Mouse (Mus musculus) hindbrain, postnatal 0 days (tissue): Measurements from ENCODE around the gene Tuba1b. TPM values are rescaled to one million over a fixed set of nuclear protein-coding genes. Genes with fewer than 3 reads are reported as not detected.

ENCODE experiments used
- ATAC-seq: fragments of 200-750 bp; cut with Nextera tagmentation; 2 replicates; pipeline ENCODE4 v1.8.0; 2017; ENCODE audit warnings: mild to moderate bottlenecking, moderate TSS enrichment, moderate library complexity
- DNase-seq: peaks from one replicate; pipeline ENCODE4 v3.0.0-alpha.2; 2015; ENCODE audit warnings: low spot score
- H3K27ac ChIP-seq: fragments of 300-500 bp; sonication (generic); 2 replicates; pipeline ENCODE4 v1.5.1; 2014; ENCODE audit warnings: mild to moderate bottlenecking
- H3K27me3 ChIP-seq: fragments of 300-500 bp; sonication (generic); 2 replicates; pipeline ENCODE4 v1.6.1; 2014; ENCODE audit warnings: low read length, mixed read lengths; ENCODE audit not compliant: insufficient read depth
- H3K36me3 ChIP-seq: fragments of 300-500 bp; sonication (generic); 2 replicates; pipeline ENCODE4 v1.6.1; 2014; ENCODE audit warnings: low read length, mixed read lengths; ENCODE audit not compliant: insufficient read depth
- H3K4me1 ChIP-seq: fragments of 300-500 bp; sonication (generic); 2 replicates; pipeline ENCODE4 v1.6.1; 2014; ENCODE audit warnings: antibody characterized with exemption, low read length, mixed read lengths; ENCODE audit not compliant: insufficient read depth
- H3K4me2 ChIP-seq: fragments of 300-500 bp; sonication (generic); 2 replicates; pipeline ENCODE4 v1.6.1; 2014; ENCODE audit warnings: low read depth, mild to moderate bottlenecking, low read length, moderate library complexity, mixed read lengths
- H3K4me3 ChIP-seq: fragments of 300-500 bp; sonication (generic); 2 replicates; pipeline ENCODE4 v1.5.1; 2014; ENCODE audit warnings: low read length
- H3K9ac ChIP-seq: fragments of 300-500 bp; sonication (generic); replicated peaks from 2 replicates; pipeline ENCODE4 v1.6.1; 2014; ENCODE audit warnings: mild to moderate bottlenecking, low read length, moderate library complexity, mixed read lengths
- H3K9me3 ChIP-seq: fragments of 300-500 bp; sonication (generic); 2 replicates; pipeline ENCODE4 v1.6.1; 2016; ENCODE audit warnings: low read length, mixed read lengths
- CTCF ChIP-seq: IDR thresholded peaks from 2 replicates; pipeline ENCODE4 v1.5.1; 2016; ENCODE audit warnings: antibody characterized with exemption, control low read depth, low read depth
- WGBS: fragments of 180-500 bp; shearing (Covaris S2); extraction: QIAGEN DNeasy Blood & Tissue Kit; methylation state at CpG from one replicate; pipeline ENCODE4 v1.1.7; 2014; 5-methylcytosine and 5-hydroxymethylcytosine counted together
- polyA plus RNA-seq: library from polyadenylated mRNA; unstranded; fragments of >200 nt; fragmentation: Nextera tagmentation; extraction: Ambion mirVana; gene quantifications from 2 replicates; pipeline ENCODE4 v1.2.1, GENCODE M21; 2015
- total RNA-seq: library from RNA; depleted of rRNA; stranded (reverse); fragments of >200 nt; gene quantifications from 2 replicates; pipeline ENCODE4 v1.2.3, GENCODE M21; 2014

The Tuba1b gene
- total and polyA plus RNA-seq, 2 experiments from 2014 or later = 1,711 to 3,813 TPM

DNA sequence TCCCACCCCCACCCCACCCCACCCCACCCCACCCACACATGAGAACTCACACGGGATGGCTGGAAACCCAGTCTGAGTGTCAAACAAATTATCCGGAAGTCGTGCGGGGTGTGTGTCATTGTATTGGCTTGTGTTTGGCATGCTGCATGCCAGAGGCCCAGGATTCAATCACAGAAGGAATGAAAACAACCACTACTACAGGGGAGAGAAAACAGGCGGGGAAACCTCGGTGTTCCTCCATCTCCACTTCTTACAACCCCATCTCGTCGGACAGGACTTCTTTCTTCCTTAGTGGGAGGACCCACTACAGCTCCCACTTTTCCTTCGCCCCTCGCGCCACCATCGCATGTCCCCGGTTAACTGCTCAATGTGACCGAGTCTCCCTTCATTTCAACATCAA, 17.3 kb downstream of the Tuba1b start:
- H3K9ac ChIP-seq = peak overlapping the region; percentile 86
- peaks cover 16% of the 10 kb centered on the region for H3K36me3 ChIP-seq
- H3K4me3 ChIP-seq = peak overlapping the region; percentile 93
- H3K27ac ChIP-seq = peak overlapping the region; percentile 95
- DNase-seq (no peak), ATAC-seq (no peak)
- H3K27me3 ChIP-seq = no peaks in the 10 kb centered on the region
- H3K9me3 ChIP-seq = no peaks in the 10 kb centered on the region
- WGBS = under 1% methylated on average over 14 of the region's 14 CpGs
- H3K4me1 ChIP-seq = peaks cover 9% of the 10 kb centered on the region
- no peak for TF ChIP-seq CTCF
- H3K4me2 ChIP-seq = peak overlapping the region; percentile 86

GRCm38 (mm10) chr15:98916016-98916415, 18.3 kb downstream of the Tuba1b start:
- H3K9ac ChIP-seq = no peak overlapping the region
- H3K4me3 ChIP-seq = no peak overlapping the region
- peak overlapping the region; percentile 86 for H3K4me2 ChIP-seq
- ATAC-seq (no peak), DNase-seq (no peak)
- H3K36me3 ChIP-seq = peaks cover 26% of the 10 kb centered on the region
- no peak for TF ChIP-seq CTCF
- H3K9me3 ChIP-seq = no peaks in the 10 kb centered on the region
- H3K4me1 ChIP-seq = peaks cover 9% of the 10 kb centered on the region
- H3K27ac ChIP-seq = no peak overlapping the region
- 91% methylated on average over 4 of the region's 4 CpGs for WGBS
- H3K27me3 ChIP-seq = no peaks in the 10 kb centered on the region

- peaks cover 9% of the 10 kb centered on the region for H3K4me1 ChIP-seq
- DNase-seq (no peak), ATAC-seq (no peak)
- no peaks in the 10 kb centered on the region for H3K9me3 ChIP-seq
- H3K27me3 ChIP-seq = no peaks in the 10 kb centered on the region
- no peak overlapping the region for H3K9ac ChIP-seq
- H3K27ac ChIP-seq = no peak overlapping the region
- no peak for TF ChIP-seq CTCF
- WGBS = 89% methylated on average over 6 of the region's 6 CpGs
- H3K36me3 ChIP-seq = peaks cover 32% of the 10 kb centered on the region
- H3K4me3 ChIP-seq = no peak overlapping the region
- no peak overlapping the region for H3K4me2 ChIP-seq
Observed at GRCm38 (mm10) chr15:98914903-98915302, 19.5 kb downstream of the Tuba1b start.

DNA sequence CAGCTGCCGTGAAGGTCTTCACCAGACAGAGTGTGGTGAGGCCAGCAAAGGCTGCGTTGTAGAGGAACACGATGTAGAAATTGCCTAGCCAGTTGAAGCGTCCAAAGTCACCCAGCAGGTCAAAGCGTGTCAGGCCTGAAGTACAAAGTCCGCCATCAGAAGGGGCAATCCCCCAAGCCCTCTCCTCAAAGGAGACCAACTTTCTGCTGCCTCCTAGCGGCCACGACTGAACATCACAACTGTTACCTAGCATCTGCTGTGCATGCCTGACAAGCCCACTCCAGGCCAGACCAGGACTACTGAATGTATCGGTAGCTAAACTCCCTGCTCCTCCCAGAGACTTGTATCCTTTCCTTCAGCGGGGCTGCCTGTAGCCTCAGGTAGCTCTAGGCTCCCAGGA, 29.7 kb downstream of the Tuba1b start:
- peak; percentile 84 for TF ChIP-seq CTCF
- no peak overlapping the region for H3K4me3 ChIP-seq
- 26% methylated on average over 10 of the region's 10 CpGs for WGBS
- H3K36me3 ChIP-seq = peaks cover 27% of the 10 kb centered on the region
- no peak overlapping the region for H3K4me2 ChIP-seq
- ATAC-seq = 0 out of 2 replicates have a peak, but pooled peaks have one; percentile 29
- no peak overlapping the region for H3K9ac ChIP-seq
- H3K4me1 ChIP-seq = no peaks in the 10 kb centered on the region
- no peaks in the 10 kb centered on the region for H3K9me3 ChIP-seq
- no peaks in the 10 kb centered on the region for H3K27me3 ChIP-seq
- no peak overlapping the region for H3K27ac ChIP-seq
- DNase-seq = peak; percentile 71

DNA sequence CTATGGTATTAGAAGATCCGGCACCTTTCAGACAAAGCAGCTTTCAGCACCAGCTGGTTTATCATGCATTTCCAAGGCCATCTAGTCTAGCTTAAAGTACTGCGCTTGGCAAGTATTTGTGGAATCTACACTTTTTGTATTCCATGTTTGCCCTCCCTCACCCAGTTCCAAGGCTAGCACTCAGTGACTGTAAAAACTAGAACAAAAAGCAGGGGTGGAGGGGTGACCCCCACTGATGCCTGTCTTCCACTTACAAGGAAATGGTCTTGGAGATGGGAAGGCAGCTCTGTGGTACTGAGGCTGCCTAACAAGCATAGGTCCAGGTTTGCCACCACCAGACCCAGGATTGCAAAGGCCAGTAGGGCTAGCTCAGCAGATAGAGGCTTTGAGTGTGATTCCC, 31.8 kb downstream of the Tuba1b start:
- no peaks in the 10 kb centered on the region for H3K9me3 ChIP-seq
- WGBS = 83% methylated on average over 2 of the region's 2 CpGs
- H3K36me3 ChIP-seq = peaks cover 10% of the 10 kb centered on the region; the same call in 1 of the 2 replicates
- H3K4me2 ChIP-seq = no peak overlapping the region
- H3K27me3 ChIP-seq = peaks cover 18% of the 10 kb centered on the region
- DNase-seq (no peak), ATAC-seq (no peak)
- peaks cover 8% of the 10 kb centered on the region for H3K4me1 ChIP-seq
- no peak overlapping the region for H3K4me3 ChIP-seq
- no peak overlapping the region for H3K27ac ChIP-seq
- H3K9ac ChIP-seq = no peak overlapping the region
- TF ChIP-seq CTCF = no peak

DNA sequence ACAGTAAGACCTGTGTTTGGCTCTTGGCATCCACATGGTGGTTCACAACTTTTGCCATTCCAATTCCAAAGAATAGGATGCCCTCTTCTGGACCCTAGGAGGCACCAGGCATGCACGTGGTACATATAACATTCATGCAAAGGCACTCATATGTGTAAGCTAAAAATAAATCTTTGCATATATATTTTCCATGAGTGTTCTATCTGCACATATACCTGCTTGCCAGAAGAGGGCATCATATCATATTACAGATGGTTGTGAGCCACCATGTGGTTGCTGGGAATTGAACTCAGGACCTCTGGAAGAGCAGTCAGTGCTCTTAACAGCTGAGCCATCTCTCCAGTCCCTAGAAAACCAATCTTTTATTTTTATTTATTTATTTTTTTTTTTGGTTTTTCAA, 32.8 kb downstream of the Tuba1b start:
- 0 out of 2 replicates have a peak, but pooled peaks cover 10% of the 10 kb centered on the region for H3K36me3 ChIP-seq
- H3K9ac ChIP-seq = no peak overlapping the region
- WGBS = 54% methylated on average over 1 of the region's 1 CpGs
- DNase-seq = no peak
- TF ChIP-seq CTCF = 0 out of 2 replicates have a peak, but pooled peaks have one; percentile 9
- H3K4me1 ChIP-seq = peaks cover 8% of the 10 kb centered on the region
- H3K9me3 ChIP-seq = no peaks in the 10 kb centered on the region
- no peak for ATAC-seq
- H3K27ac ChIP-seq = no peak overlapping the region
- H3K4me3 ChIP-seq = no peak overlapping the region
- H3K27me3 ChIP-seq = peaks cover 29% of the 10 kb centered on the region
- H3K4me2 ChIP-seq = no peak overlapping the region

DNA sequence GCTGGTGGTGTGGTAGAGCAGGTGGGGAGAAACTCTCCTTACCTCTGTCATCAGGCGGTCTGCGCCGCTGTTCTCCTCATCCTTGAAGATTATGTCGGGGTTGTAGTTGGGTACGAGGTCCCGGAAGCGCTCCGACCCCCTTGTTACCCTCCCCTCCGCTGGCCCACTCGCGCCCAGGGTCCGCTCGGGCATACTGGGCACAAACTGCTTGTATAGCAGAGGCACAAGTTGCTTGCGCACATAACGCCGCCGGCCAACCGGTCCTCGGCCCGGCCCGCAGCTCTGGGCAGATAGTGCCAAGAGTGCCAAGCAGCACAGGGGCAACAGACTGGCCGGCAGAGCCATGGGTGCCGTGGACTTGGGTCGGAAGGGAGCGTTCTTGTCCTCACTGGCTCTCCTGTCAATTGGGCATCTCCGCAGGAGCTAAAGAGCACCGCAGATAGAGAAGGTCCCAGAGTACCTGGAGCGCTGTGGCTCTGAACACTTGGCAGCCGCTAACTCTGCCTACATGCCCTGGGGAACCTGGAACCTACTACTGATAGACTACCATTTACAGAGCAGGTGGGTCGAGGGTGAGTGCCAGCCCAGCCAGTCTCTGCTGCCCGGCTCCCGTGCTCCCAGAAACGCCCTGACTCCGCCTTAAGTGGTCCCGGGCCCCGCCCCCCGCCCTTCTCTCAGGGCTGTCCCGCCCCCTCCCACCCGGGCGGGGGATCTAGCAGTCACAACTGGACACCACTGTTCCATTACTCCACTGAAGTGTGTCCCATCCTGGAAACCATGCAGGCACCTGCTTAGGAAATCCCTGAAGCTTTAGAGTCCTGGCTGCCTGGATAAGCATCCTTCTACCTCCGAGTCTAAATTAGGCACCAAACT, 36.2 kb downstream of the Tuba1b start, which contains the start of gene Dhh:
Dhh (minus strand) TSS at position 613 of the 873 bp plus-strand sequence.
- DNase-seq (peak; percentile 18), ATAC-seq (no peak)
- Histone ChIP-seq H3K27ac (no peak within 1 kb of the TSS), H3K4me2 (peak within 1 kb of the TSS; percentile 48), H3K4me3 (peak within 1 kb of the TSS; percentile 20), H3K27me3 (peaks cover 60% of the 10 kb centered on the region), H3K9me3 (no peaks in the 10 kb centered on the region), H3K36me3 (no peaks in the 10 kb centered on the region), H3K4me1 (peaks cover 29% of the 10 kb centered on the region), H3K9ac (no peak within 1 kb of the TSS; the same call in 1 of the 2 replicates)
- under 1% methylated on average over 41 of the region's 41 CpGs for WGBS
- no peak for TF ChIP-seq CTCF
